Mouse (Mus musculus) heart, adult 2 months (tissue): ENCODE data around the gene Mug1.

Source experiments
- CTCF ChIP-seq: fragments of 200-600 bp; IDR thresholded peaks from 2 replicates; pipeline ENCODE4 v1.8.1; 2022; ENCODE audit warnings: antibody characterized with exemption, mild to moderate bottlenecking, moderate library complexity
- EP300 ChIP-seq: fragments of 200-500 bp; IDR thresholded peaks from 2 replicates; pipeline ENCODE4 v1.6.1; 2011; ENCODE audit warnings: low read depth, low read length, control low read depth; ENCODE audit not compliant: insufficient read depth
- POLR2A ChIP-seq: fragments of 200-500 bp; IDR thresholded peaks from 2 replicates; pipeline ENCODE4 v1.6.1; 2011; ENCODE audit warnings: mild to moderate bottlenecking, low read depth, low read length, control low read depth; ENCODE audit not compliant: insufficient read depth

GRCm38 (mm10) chr6:121848378-121848777 is 10.0 kb downstream of the Mug1 start:
- TF ChIP-seq CTCF = no peak
- no peak for TF ChIP-seq EP300
- TF ChIP-seq POLR2A = no peak
